Mouse (Mus musculus): ENCODE results near the gene Srd5a2. TPM values are rescaled to one million over a fixed set of nuclear protein-coding genes. Genes with fewer than 3 reads are reported as not detected.
A peak's percentile ranks its signal among the peaks of the same experiment; 100 is the strongest.
"Not testable (repeated sequence)": the region's sequence is repeated elsewhere in the genome, so short reads cannot be mapped to it uniquely, and the experiment has no call there.

Srd5a2 gene
- not detected in 2 replicates for polyA plus RNA-seq (2015; fragmentation: Nextera tagmentation; extraction: Ambion mirVana)

- no peak within 1 kb of the TSS for H3K27ac ChIP-seq
- H3K9ac ChIP-seq, result no peak within 1 kb of the TSS
- peak within 1 kb of the TSS; percentile 36 for H3K4me3 ChIP-seq
- H3K27me3 ChIP-seq, result peaks cover 71% of the 10 kb centered on the region
- 0 out of 2 replicates have a peak, but pooled peaks have one; percentile 4 for ATAC-seq (replicated peaks; ENCODE audit: insufficient number of reproducible peaks, insufficient read depth, low FRiP score, low read depth)
- 2% methylated on average over 45 of the region's 45 CpGs for WGBS
- no peaks in the 10 kb centered on the region for H3K36me3 ChIP-seq
- peaks cover 15% of the 10 kb centered on the region for H3K4me1 ChIP-seq (replicated peaks)
- H3K9me3 ChIP-seq (replicated peaks), result no peaks in the 10 kb centered on the region
- peak within 1 kb of the TSS; percentile 61 for H3K4me2 ChIP-seq
These were observed at the start of gene Srd5a2 for GRCm38 (mm10) chr17:74047210-74048082. Srd5a2 (minus strand) TSS chr17:74047916.

GRCm38 (mm10) chr17:74088886-74089678 is 41.4 kb upstream of the Srd5a2 start:
- no peak overlapping the region for H3K27ac ChIP-seq
- H3K4me2 ChIP-seq, result no peak overlapping the region
- H3K9me3 ChIP-seq (replicated peaks), result no peaks in the 10 kb centered on the region
- H3K4me3 ChIP-seq, result no peak overlapping the region
- H3K36me3 ChIP-seq, result no peaks in the 10 kb centered on the region
- no peaks in the 10 kb centered on the region for H3K4me1 ChIP-seq (replicated peaks)
- ATAC-seq (replicated peaks; ENCODE audit: insufficient number of reproducible peaks, insufficient read depth, low FRiP score, low read depth), result no peak
- no peaks in the 10 kb centered on the region for H3K27me3 ChIP-seq
- 67% methylated on average over 5 of the region's 5 CpGs for WGBS
- H3K9ac ChIP-seq, result no peak overlapping the region

- H3K9ac ChIP-seq, result no peak overlapping the region
- H3K27me3 ChIP-seq, result no peaks in the 10 kb centered on the region
- H3K36me3 ChIP-seq, result no peaks in the 10 kb centered on the region
- H3K9me3 ChIP-seq (replicated peaks), result no peaks in the 10 kb centered on the region
- H3K27ac ChIP-seq, result no peak overlapping the region
- no peak overlapping the region for H3K4me3 ChIP-seq
- ATAC-seq (replicated peaks; ENCODE audit: insufficient number of reproducible peaks, insufficient read depth, low FRiP score, low read depth), result no peak
- WGBS, result 81% methylated on average over 2 of the region's 2 CpGs
- no peaks in the 10 kb centered on the region for H3K4me1 ChIP-seq (replicated peaks)
- no peak overlapping the region for H3K4me2 ChIP-seq
These were observed 40.3 kb upstream of the Srd5a2 start for GRCm38 (mm10) chr17:74088016-74088415.

GRCm38 (mm10) chr17:74083370-74083769 is 35.7 kb upstream of the Srd5a2 start:
- H3K27me3 ChIP-seq, result no peaks in the 10 kb centered on the region
- no peak overlapping the region for H3K4me3 ChIP-seq
- no peak overlapping the region for H3K4me2 ChIP-seq
- no peaks in the 10 kb centered on the region for H3K9me3 ChIP-seq (replicated peaks)
- no peak for ATAC-seq (replicated peaks; ENCODE audit: insufficient number of reproducible peaks, insufficient read depth, low FRiP score, low read depth)
- no peaks in the 10 kb centered on the region for H3K4me1 ChIP-seq (replicated peaks)
- 73% methylated on average over 4 of the region's 4 CpGs for WGBS
- no peak overlapping the region for H3K27ac ChIP-seq
- no peaks in the 10 kb centered on the region for H3K36me3 ChIP-seq
- no peak overlapping the region for H3K9ac ChIP-seq

GRCm38 (mm10) chr17:74080076-74080615 is 32.4 kb upstream of the Srd5a2 start:
- H3K4me3 ChIP-seq, result no peak overlapping the region
- no peak for ATAC-seq (replicated peaks; ENCODE audit: insufficient number of reproducible peaks, insufficient read depth, low FRiP score, low read depth)
- no peaks in the 10 kb centered on the region for H3K36me3 ChIP-seq
- H3K27me3 ChIP-seq, result no peaks in the 10 kb centered on the region
- H3K4me2 ChIP-seq, result no peak overlapping the region
- H3K4me1 ChIP-seq (replicated peaks), result no peaks in the 10 kb centered on the region
- no peak overlapping the region for H3K9ac ChIP-seq
- 71% methylated on average over 6 of the region's 6 CpGs for WGBS
- no peak overlapping the region for H3K27ac ChIP-seq
- no peaks in the 10 kb centered on the region for H3K9me3 ChIP-seq (replicated peaks)

GRCm38 (mm10) chr17:74078776-74079495 is 31.2 kb upstream of the Srd5a2 start:
- H3K36me3 ChIP-seq, result no peaks in the 10 kb centered on the region
- H3K4me1 ChIP-seq (replicated peaks), result no peaks in the 10 kb centered on the region
- 81% methylated on average over 13 of the region's 13 CpGs for WGBS
- no peak overlapping the region for H3K4me2 ChIP-seq
- no peak for ATAC-seq (replicated peaks; ENCODE audit: insufficient number of reproducible peaks, insufficient read depth, low FRiP score, low read depth)
- H3K9ac ChIP-seq, result no peak overlapping the region
- no peak overlapping the region for H3K27ac ChIP-seq
- H3K4me3 ChIP-seq, result no peak overlapping the region
- no peaks in the 10 kb centered on the region for H3K9me3 ChIP-seq (replicated peaks)
- H3K27me3 ChIP-seq, result no peaks in the 10 kb centered on the region

GRCm38 (mm10) chr17:74073067-74073466 is 25.4 kb upstream of the Srd5a2 start:
- not testable (repeated sequence) for H3K4me2 ChIP-seq; H3K4me3 ChIP-seq; H3K9me3 ChIP-seq (replicated peaks); H3K36me3 ChIP-seq; H3K27ac ChIP-seq; H3K27me3 ChIP-seq; H3K9ac ChIP-seq; ATAC-seq (replicated peaks; ENCODE audit: insufficient number of reproducible peaks, insufficient read depth, low FRiP score, low read depth); H3K4me1 ChIP-seq (replicated peaks)
- 79% methylated on average over 5 of the region's 5 CpGs for WGBS

GRCm38 (mm10) chr17:74062763-74063162 is 15.0 kb upstream of the Srd5a2 start:
- not testable (repeated sequence) for H3K9ac ChIP-seq; H3K27me3 ChIP-seq; H3K4me2 ChIP-seq; H3K4me1 ChIP-seq (replicated peaks); H3K9me3 ChIP-seq (replicated peaks); H3K36me3 ChIP-seq; H3K4me3 ChIP-seq; ATAC-seq (replicated peaks; ENCODE audit: insufficient number of reproducible peaks, insufficient read depth, low FRiP score, low read depth); H3K27ac ChIP-seq
- WGBS, result 79% methylated on average over 5 of the region's 5 CpGs

- WGBS, result 4% methylated on average over 19 of the region's 19 CpGs
- Histone ChIP-seq H3K27ac (no peak overlapping the region), H3K4me2 (peak overlapping the region; percentile 61), H3K4me1 (replicated peaks) (peaks cover 15% of the 10 kb centered on the region), H3K36me3 (no peaks in the 10 kb centered on the region), H3K4me3 (peak overlapping the region; percentile 36), H3K9me3 (replicated peaks) (no peaks in the 10 kb centered on the region), H3K27me3 (peaks cover 68% of the 10 kb centered on the region), H3K9ac (no peak overlapping the region)
- no peak for ATAC-seq (replicated peaks; ENCODE audit: insufficient number of reproducible peaks, insufficient read depth, low FRiP score, low read depth)
These were observed 607 bp upstream of the Srd5a2 start for GRCm38 (mm10) chr17:74048229-74048816.

GRCm38 (mm10) chr17:74043754-74044153 is 4.0 kb downstream of the Srd5a2 start:
- Histone ChIP-seq H3K9ac (no peak overlapping the region), H3K36me3 (no peaks in the 10 kb centered on the region), H3K27me3 (peaks cover 52% of the 10 kb centered on the region), H3K27ac (no peak overlapping the region), H3K9me3 (replicated peaks) (no peaks in the 10 kb centered on the region), H3K4me2 (no peak overlapping the region), H3K4me1 (replicated peaks) (peaks cover 15% of the 10 kb centered on the region), H3K4me3 (no peak overlapping the region)
- ATAC-seq (replicated peaks; ENCODE audit: insufficient number of reproducible peaks, insufficient read depth, low FRiP score, low read depth), result no peak
- 65% methylated on average over 4 of the region's 4 CpGs for WGBS

Measured in heart, embryonic 15.5 days (tissue).